Mouse (Mus musculus): ENCODE measurements at regions not wholly inside any gene's neighbourhood (a gene's known extent, or its start where the extent isn't known, plus 50 kb on each side); places are given as distances from the start of the nearest gene placed in this dataset.

DNA sequence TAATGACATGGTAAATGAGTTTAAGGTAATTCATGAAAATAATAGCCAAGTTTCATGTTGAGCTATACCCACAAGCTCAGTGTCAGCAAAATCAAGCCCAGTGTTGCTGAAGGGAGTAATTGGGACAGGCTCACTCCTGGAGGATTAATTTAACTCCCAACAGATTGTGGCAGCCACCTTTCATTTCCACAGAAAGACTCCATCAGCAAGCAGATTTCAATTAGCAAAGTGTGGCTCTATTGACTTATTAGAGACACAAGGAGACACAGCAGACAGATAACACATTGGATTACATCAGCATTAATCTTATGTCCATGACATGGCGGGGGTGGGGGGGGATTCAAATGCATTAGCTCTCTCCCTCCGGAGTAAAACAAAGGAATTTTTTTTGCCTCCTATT, 534.6 kb downstream of the Gsdmc2 start:
- Histone ChIP-seq H3K9ac (ENCODE audit: low read depth, poor library complexity, severe bottlenecking) (no peak overlapping the region), H3K27me3 (ENCODE audit: control insufficient read depth, insufficient read depth, low read length, poor library complexity, severe bottlenecking) (no peaks in the 10 kb centered on the region), H3K27ac (ENCODE audit: insufficient read depth, low read length) (no peak overlapping the region), H3K4me3 (ENCODE audit: low read depth, low read length) (no peak overlapping the region), H3K4me1 (ENCODE audit: control insufficient read depth, insufficient read depth, low read length) (no peaks in the 10 kb centered on the region), H3K9me3 (replicated peaks; ENCODE audit: control insufficient read depth, insufficient read depth, low read length, poor library complexity, severe bottlenecking) (no peaks in the 10 kb centered on the region), H3K36me3 (ENCODE audit: control insufficient read depth, insufficient read depth, low read length, poor library complexity, severe bottlenecking) (no peaks in the 10 kb centered on the region)
- TF ChIP-seq POLR2A (IDR thresholded peaks at IDR 0.05; ENCODE audit: insufficient read depth, low read length) (no peak), CTCF (IDR thresholded peaks at IDR 0.05; ENCODE audit: low read depth, low read length) (no peak), EP300 (IDR thresholded peaks at IDR 0.05; ENCODE audit: insufficient read depth, low read depth, low read length) (no peak)

- Histone ChIP-seq H3K36me3 (ENCODE audit: control insufficient read depth, insufficient read depth, low read length, poor library complexity, severe bottlenecking) (no peaks in the 10 kb centered on the region), H3K9me3 (replicated peaks; ENCODE audit: control insufficient read depth, insufficient read depth, low read length, poor library complexity, severe bottlenecking) (no peaks in the 10 kb centered on the region), H3K27ac (ENCODE audit: insufficient read depth, low read length) (no peak overlapping the region), H3K9ac (ENCODE audit: low read depth, poor library complexity, severe bottlenecking) (no peak overlapping the region), H3K4me1 (ENCODE audit: control insufficient read depth, insufficient read depth, low read length) (no peaks in the 10 kb centered on the region), H3K4me3 (ENCODE audit: low read depth, low read length) (no peak overlapping the region), H3K27me3 (ENCODE audit: control insufficient read depth, insufficient read depth, low read length, poor library complexity, severe bottlenecking) (no peaks in the 10 kb centered on the region)
- no peak for TF ChIP-seq EP300 (IDR thresholded peaks at IDR 0.05; ENCODE audit: insufficient read depth, low read depth, low read length)
- no peak for TF ChIP-seq CTCF (IDR thresholded peaks at IDR 0.05; ENCODE audit: low read depth, low read length)
- no peak for TF ChIP-seq POLR2A (IDR thresholded peaks at IDR 0.05; ENCODE audit: insufficient read depth, low read length)
These were observed 545.7 kb downstream of the Gsdmc2 start for GRCm38 (mm10) chr15:63299311-63299710.

DNA sequence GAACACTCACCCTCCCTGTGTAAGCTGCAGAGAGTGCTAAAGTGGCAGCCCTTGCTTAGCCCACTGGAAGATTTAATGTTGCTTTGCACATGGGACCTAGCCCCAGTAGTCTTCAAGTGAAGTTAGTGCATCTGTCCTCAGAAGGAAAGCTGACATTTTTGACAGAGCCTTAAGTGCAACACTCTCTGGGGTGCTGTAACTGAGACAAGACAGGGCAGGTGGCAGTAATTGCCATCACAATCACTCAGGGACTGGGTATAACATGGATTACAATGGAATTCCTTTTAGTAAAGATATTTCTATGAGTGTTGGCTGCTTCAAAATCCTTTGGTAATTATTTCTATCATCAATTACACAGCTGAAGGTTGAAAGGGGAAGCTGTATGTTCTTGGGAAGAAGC, 556.4 kb downstream of the Gsdmc2 start:
- no peaks in the 10 kb centered on the region for H3K9me3 ChIP-seq (replicated peaks; ENCODE audit: control insufficient read depth, insufficient read depth, low read length, poor library complexity, severe bottlenecking)
- no peak overlapping the region for H3K9ac ChIP-seq (ENCODE audit: low read depth, poor library complexity, severe bottlenecking)
- no peak overlapping the region for H3K27ac ChIP-seq (ENCODE audit: insufficient read depth, low read length)
- no peak for TF ChIP-seq EP300 (IDR thresholded peaks at IDR 0.05; ENCODE audit: insufficient read depth, low read depth, low read length)
- no peak for TF ChIP-seq CTCF (IDR thresholded peaks at IDR 0.05; ENCODE audit: low read depth, low read length)
- no peak for TF ChIP-seq POLR2A (IDR thresholded peaks at IDR 0.05; ENCODE audit: insufficient read depth, low read length)
- no peak overlapping the region for H3K4me3 ChIP-seq (ENCODE audit: low read depth, low read length)
- H3K4me1 ChIP-seq (ENCODE audit: control insufficient read depth, insufficient read depth, low read length): no peaks in the 10 kb centered on the region
- H3K27me3 ChIP-seq (ENCODE audit: control insufficient read depth, insufficient read depth, low read length, poor library complexity, severe bottlenecking): no peaks in the 10 kb centered on the region
- no peaks in the 10 kb centered on the region for H3K36me3 ChIP-seq (ENCODE audit: control insufficient read depth, insufficient read depth, low read length, poor library complexity, severe bottlenecking)

DNA sequence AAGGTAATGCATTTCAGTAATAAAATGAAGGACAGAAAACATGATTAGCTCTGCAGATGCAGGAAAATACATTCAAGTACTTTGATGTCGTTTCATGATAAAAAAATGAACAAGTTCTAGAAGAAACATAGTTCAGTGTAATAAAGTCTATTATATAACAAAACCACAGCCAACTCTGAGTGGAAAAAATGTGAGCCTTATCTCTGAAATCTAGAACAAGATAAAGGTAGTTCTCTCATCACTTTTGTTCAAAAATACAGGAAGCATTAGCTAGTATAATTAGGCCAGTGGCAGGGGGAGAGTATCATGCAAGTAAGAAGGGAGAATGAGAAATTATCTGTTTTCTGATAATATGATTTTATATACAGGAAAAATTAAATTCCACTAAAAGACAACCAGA, 559.0 kb downstream of the Gsdmc2 start:
- no peaks in the 10 kb centered on the region for H3K9me3 ChIP-seq (replicated peaks; ENCODE audit: control insufficient read depth, insufficient read depth, low read length, poor library complexity, severe bottlenecking)
- H3K36me3 ChIP-seq (ENCODE audit: control insufficient read depth, insufficient read depth, low read length, poor library complexity, severe bottlenecking): no peaks in the 10 kb centered on the region
- H3K9ac ChIP-seq (ENCODE audit: low read depth, poor library complexity, severe bottlenecking): no peak overlapping the region
- H3K27me3 ChIP-seq (ENCODE audit: control insufficient read depth, insufficient read depth, low read length, poor library complexity, severe bottlenecking): no peaks in the 10 kb centered on the region
- no peak overlapping the region for H3K27ac ChIP-seq (ENCODE audit: insufficient read depth, low read length)
- H3K4me1 ChIP-seq (ENCODE audit: control insufficient read depth, insufficient read depth, low read length): no peaks in the 10 kb centered on the region
- TF ChIP-seq EP300 (IDR thresholded peaks at IDR 0.05; ENCODE audit: insufficient read depth, low read depth, low read length) (no peak), CTCF (IDR thresholded peaks at IDR 0.05; ENCODE audit: low read depth, low read length) (no peak), POLR2A (IDR thresholded peaks at IDR 0.05; ENCODE audit: insufficient read depth, low read length) (no peak)
- no peak overlapping the region for H3K4me3 ChIP-seq (ENCODE audit: low read depth, low read length)

GRCm38 (mm10) chr15:63270381-63270780, 574.6 kb downstream of the Gsdmc2 start:
- no peaks in the 10 kb centered on the region for H3K4me1 ChIP-seq (ENCODE audit: control insufficient read depth, insufficient read depth, low read length)
- no peak overlapping the region for H3K27ac ChIP-seq (ENCODE audit: insufficient read depth, low read length)
- H3K9me3 ChIP-seq (replicated peaks; ENCODE audit: control insufficient read depth, insufficient read depth, low read length, poor library complexity, severe bottlenecking): no peaks in the 10 kb centered on the region
- H3K9ac ChIP-seq (ENCODE audit: low read depth, poor library complexity, severe bottlenecking): no peak overlapping the region
- no peaks in the 10 kb centered on the region for H3K27me3 ChIP-seq (ENCODE audit: control insufficient read depth, insufficient read depth, low read length, poor library complexity, severe bottlenecking)
- TF ChIP-seq EP300 (IDR thresholded peaks at IDR 0.05; ENCODE audit: insufficient read depth, low read depth, low read length): no peak
- TF ChIP-seq POLR2A (IDR thresholded peaks at IDR 0.05; ENCODE audit: insufficient read depth, low read length): no peak
- TF ChIP-seq CTCF (IDR thresholded peaks at IDR 0.05; ENCODE audit: low read depth, low read length): no peak
- no peaks in the 10 kb centered on the region for H3K36me3 ChIP-seq (ENCODE audit: control insufficient read depth, insufficient read depth, low read length, poor library complexity, severe bottlenecking)
- no peak overlapping the region for H3K4me3 ChIP-seq (ENCODE audit: low read depth, low read length)

DNA sequence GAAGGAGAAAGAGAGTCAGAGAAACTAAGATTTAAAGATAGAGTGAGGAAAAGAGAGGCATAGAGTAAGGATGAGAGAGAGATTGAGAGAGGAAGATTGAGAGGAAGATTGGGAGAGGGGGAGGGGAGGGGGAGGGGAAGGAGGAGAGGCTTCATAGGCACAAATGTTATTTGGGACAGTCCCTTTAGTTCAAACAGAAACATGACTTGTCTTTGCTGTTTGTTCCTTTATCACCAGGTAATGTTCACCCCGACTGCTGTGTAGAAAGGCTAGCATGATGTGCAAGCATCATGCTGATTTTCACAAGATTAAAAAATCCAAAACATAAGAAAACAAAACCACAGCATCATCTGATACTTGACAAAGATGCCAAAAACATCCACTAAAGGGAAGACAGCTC, 579.1 kb downstream of the Gsdmc2 start:
- TF ChIP-seq CTCF (IDR thresholded peaks at IDR 0.05; ENCODE audit: low read depth, low read length) (no peak), POLR2A (IDR thresholded peaks at IDR 0.05; ENCODE audit: insufficient read depth, low read length) (no peak), EP300 (IDR thresholded peaks at IDR 0.05; ENCODE audit: insufficient read depth, low read depth, low read length) (no peak)
- no peaks in the 10 kb centered on the region for H3K4me1 ChIP-seq (ENCODE audit: control insufficient read depth, insufficient read depth, low read length)
- no peak overlapping the region for H3K27ac ChIP-seq (ENCODE audit: insufficient read depth, low read length)
- no peak overlapping the region for H3K9ac ChIP-seq (ENCODE audit: low read depth, poor library complexity, severe bottlenecking)
- H3K9me3 ChIP-seq (replicated peaks; ENCODE audit: control insufficient read depth, insufficient read depth, low read length, poor library complexity, severe bottlenecking): no peaks in the 10 kb centered on the region
- H3K27me3 ChIP-seq (ENCODE audit: control insufficient read depth, insufficient read depth, low read length, poor library complexity, severe bottlenecking): no peaks in the 10 kb centered on the region
- H3K36me3 ChIP-seq (ENCODE audit: control insufficient read depth, insufficient read depth, low read length, poor library complexity, severe bottlenecking): no peaks in the 10 kb centered on the region
- H3K4me3 ChIP-seq (ENCODE audit: low read depth, low read length): no peak overlapping the region
